Mouse (Mus musculus) liver, postnatal 0 days (tissue): ENCODE measurements around the gene Cst3.

ENCODE experiments used
- CTCF ChIP-seq: sonication (generic); IDR thresholded peaks from 2 replicates; pipeline ENCODE4 v1.5.1; 2016; ENCODE audit warnings: antibody characterized with exemption, low read depth
- EP300 ChIP-seq: IDR thresholded peaks from 2 replicates; pipeline ENCODE4 v1.6.1; 2016; ENCODE audit warnings: antibody characterized with exemption, low read depth, mild to moderate bottlenecking

DNA sequence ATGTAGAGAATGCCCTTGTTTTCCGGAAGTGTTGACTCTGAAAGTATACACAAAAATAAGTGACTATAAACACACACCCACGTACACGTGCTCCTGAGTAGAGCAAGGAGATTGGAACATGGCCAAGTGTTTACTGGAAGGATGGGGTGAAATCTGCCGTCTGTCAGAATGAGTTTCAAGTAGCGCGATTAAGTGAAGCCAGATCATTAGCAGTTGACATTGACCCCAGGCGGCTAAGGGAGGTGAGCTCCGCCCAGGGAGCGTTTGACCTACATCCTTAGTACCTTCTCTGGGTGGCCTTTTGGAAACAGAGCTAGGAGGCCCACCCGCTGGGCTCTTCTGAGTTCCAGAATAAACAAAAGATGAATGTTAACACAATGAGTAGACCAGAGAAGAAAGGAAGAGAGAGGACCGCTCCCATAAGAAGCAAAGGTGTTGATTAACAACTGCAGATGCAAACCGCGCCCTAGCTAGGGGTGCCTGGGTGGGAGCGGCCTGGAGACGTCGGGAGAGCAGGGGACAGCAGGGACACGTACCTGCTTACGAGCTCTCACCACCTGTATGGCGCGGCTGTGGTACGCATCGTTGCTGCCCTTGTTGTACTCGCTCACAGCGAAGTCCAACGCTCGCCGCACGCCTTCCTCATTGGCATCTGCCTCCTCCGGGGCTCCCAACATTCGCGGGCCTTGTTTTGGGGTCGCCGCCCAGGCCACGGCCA, 716 bp downstream of the Cst3 start:
- TF ChIP-seq CTCF (no peak), EP300 (no peak)
